Mouse (Mus musculus) E14TG2a.4 (cell line): Measurements from ENCODE around the gene Sorcs1.

Source experiments
- CTCF ChIP-seq: conservative IDR thresholded peaks from 2 replicates; pipeline ENCODE4 v1.5.1; 2014; ENCODE audit warnings: low read length
- NANOG ChIP-seq: IDR thresholded peaks from 2 replicates; pipeline ENCODE4 v1.6.1; 2014; ENCODE audit warnings: borderline replicate concordance, low read length, mixed read lengths

DNA sequence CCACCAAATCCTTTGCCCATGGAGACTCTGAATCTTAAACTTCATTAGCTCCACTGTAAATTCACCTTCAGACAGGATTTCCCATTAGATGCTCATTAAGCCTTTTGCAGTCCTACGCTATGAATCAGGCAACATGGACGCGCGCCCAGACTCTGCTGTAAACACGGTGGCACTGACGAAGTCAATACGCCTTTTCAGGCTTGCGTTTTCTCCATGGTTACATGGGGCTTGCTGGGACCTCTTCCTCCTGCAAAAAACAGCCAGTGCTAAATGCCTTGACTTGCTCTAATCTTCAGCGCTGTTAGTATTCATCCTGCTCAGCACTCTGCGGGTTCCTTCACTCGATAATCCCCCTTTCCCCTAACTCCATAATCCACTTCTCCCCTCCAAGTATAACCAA lies 190.7 kb downstream of the Sorcs1 start:
- TF ChIP-seq CTCF = no peak
- TF ChIP-seq NANOG = no peak
